Mouse (Mus musculus): ENCODE measurements around the gene Apaf1.

DNA sequence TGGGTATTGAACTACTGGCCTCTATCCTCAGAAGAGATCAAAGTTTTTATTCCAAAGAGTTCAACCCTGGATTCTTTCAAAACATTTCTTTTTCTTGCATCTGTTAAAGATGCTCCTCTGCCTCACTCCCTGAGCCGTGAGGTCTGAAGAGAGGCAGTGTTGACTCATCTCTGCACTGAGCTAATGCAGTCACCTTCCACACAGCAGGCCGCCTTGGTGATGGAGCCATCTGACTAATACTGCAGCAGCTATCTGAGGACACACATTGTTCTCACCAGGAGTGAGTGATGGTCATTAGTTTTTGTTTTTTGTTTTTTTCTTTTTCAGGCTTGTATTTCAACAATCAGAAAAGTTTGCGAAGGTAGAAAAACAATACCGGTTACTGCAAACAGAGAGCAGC, 10.2 kb upstream of the Apaf1 start:
- TF ChIP-seq CTCF (IDR thresholded peaks at IDR 0.05; ENCODE audit: low read depth, low read length) (no peak), POLR2A (IDR thresholded peaks at IDR 0.05; ENCODE audit: extremely low read depth, insufficient read depth, low read length) (no peak)
